Mouse (Mus musculus) liver, postnatal 0 days (tissue): ENCODE measurements around the gene Ggt1. TPM values are rescaled to one million over a fixed set of nuclear protein-coding genes. Genes with fewer than 3 reads are reported as not detected.
"Not testable (repeated sequence)": the region's sequence is repeated elsewhere in the genome, so short reads cannot be mapped to it uniquely, and the experiment has no call there.

ENCODE experiments used
- ATAC-seq: fragments of 200-750 bp; cut with Nextera tagmentation; 2 replicates; pipeline ENCODE4 v1.8.0; 2017; ENCODE audit warnings: mild to moderate bottlenecking, moderate library complexity
- DNase-seq: peaks from one replicate; pipeline ENCODE4 v3.0.0-alpha.2; 2016
- H3K27ac ChIP-seq: fragments of 300-500 bp; sonication (generic); 2 replicates; pipeline ENCODE4 v1.5.1; 2014; ENCODE audit warnings: antibody characterized with exemption, moderate library complexity, mild to moderate bottlenecking, low read depth
- H3K27me3 ChIP-seq: fragments of 300-500 bp; sonication (generic); 2 replicates; pipeline ENCODE4 v1.6.1; 2014; ENCODE audit warnings: low read length, control low read depth, mixed read lengths; ENCODE audit not compliant: insufficient read depth
- H3K36me3 ChIP-seq: fragments of 300-500 bp; sonication (generic); replicated peaks from 2 replicates; pipeline ENCODE4 v1.6.1; 2014; ENCODE audit warnings: mild to moderate bottlenecking, control low read depth, low read length, moderate library complexity, mixed read lengths; ENCODE audit not compliant: insufficient read depth
- H3K4me1 ChIP-seq: fragments of 300-500 bp; sonication (generic); 2 replicates; pipeline ENCODE4 v1.6.1; 2014; ENCODE audit warnings: antibody characterized with exemption, mild to moderate bottlenecking, control low read depth; ENCODE audit not compliant: insufficient read depth
- H3K4me2 ChIP-seq: fragments of 300-500 bp; sonication (generic); 2 replicates; pipeline ENCODE4 v1.6.1; 2014; ENCODE audit warnings: low read depth, mild to moderate bottlenecking, low read length, moderate library complexity, mixed read lengths
- H3K4me3 ChIP-seq: fragments of 300-500 bp; sonication (generic); 2 replicates; pipeline ENCODE4 v1.5.1; 2014; ENCODE audit warnings: low read depth, low read length
- H3K9ac ChIP-seq: fragments of 300-500 bp; sonication (generic); replicated peaks from 2 replicates; pipeline ENCODE4 v1.6.1; 2014; ENCODE audit warnings: mild to moderate bottlenecking, moderate library complexity
- H3K9me3 ChIP-seq: fragments of 300-500 bp; sonication (generic); 2 replicates; pipeline ENCODE4 v1.6.1; 2016; ENCODE audit warnings: mild to moderate bottlenecking, control low read depth, low read length, mixed read lengths
- CTCF ChIP-seq: sonication (generic); IDR thresholded peaks from 2 replicates; pipeline ENCODE4 v1.5.1; 2016; ENCODE audit warnings: antibody characterized with exemption, low read depth
- EP300 ChIP-seq: IDR thresholded peaks from 2 replicates; pipeline ENCODE4 v1.6.1; 2016; ENCODE audit warnings: antibody characterized with exemption, low read depth, mild to moderate bottlenecking
- WGBS: fragments of 180-500 bp; shearing (Covaris S2); extraction: QIAGEN DNeasy Blood & Tissue Kit; methylation state at CpG from one replicate; pipeline ENCODE4 v1.1.7; 2014; ENCODE audit not compliant: insufficient replicate concordance; 5-methylcytosine and 5-hydroxymethylcytosine counted together
- polyA plus RNA-seq: library from polyadenylated mRNA; unstranded; fragments of >200 nt; fragmentation: Nextera tagmentation; extraction: Ambion mirVana; gene quantifications from 2 replicates; pipeline ENCODE4 v1.2.1, GENCODE M21; 2015

The Ggt1 gene
- polyA plus RNA-seq, 1 experiment from 2014 or later, result 27.4 TPM

DNA sequence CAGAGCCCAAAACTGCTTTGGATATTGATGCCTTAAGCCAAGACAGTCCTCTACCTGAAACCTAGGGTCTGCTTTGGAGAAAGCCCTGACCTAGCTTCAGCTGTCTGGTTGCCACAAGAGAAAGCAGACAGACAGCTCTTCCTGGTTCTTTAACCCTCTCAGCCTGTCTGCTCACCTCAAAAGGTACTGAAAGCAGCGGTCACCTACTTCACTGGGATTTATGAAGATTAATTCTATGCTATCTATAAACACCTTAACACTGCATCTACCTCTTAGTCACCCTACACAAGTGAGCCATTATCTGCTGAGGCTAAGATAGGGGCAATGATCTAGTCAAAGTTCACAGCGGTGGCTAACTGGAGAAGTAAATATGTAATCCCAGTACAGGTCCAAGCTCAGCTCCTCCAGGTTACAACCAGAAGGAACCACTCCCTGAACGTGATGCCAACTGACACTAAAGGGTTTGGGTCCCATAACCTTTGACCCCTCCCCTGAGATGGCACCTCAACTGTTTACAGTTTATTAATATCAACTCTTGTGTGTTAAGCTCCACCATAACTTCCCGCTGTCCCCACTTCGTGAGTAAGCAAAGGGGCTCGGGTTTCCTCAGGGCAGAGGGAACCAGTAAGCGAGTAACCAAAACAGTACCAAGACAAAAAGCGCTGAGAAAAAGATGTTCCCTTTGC is 45.2 kb upstream of the Ggt1 start:
- WGBS, result 17% methylated on average over 8 of the region's 8 CpGs
- DNase-seq (no peak), ATAC-seq (no peak)
- peak overlapping the region; percentile 99 for H3K27ac ChIP-seq
- peak overlapping the region; percentile 96 for H3K9ac ChIP-seq
- H3K27me3 ChIP-seq, result no peaks in the 10 kb centered on the region
- H3K4me1 ChIP-seq, result peaks cover 47% of the 10 kb centered on the region
- H3K4me2 ChIP-seq, result peak overlapping the region; percentile 92
- H3K4me3 ChIP-seq, result peak overlapping the region; percentile 90
- no peaks in the 10 kb centered on the region for H3K9me3 ChIP-seq
- peaks cover 43% of the 10 kb centered on the region for H3K36me3 ChIP-seq
- TF ChIP-seq EP300 (no peak), CTCF (no peak)

- Histone ChIP-seq H3K4me2 (peak overlapping the region; percentile 92), H3K4me3 (peak overlapping the region; percentile 90), H3K4me1 (peaks cover 47% of the 10 kb centered on the region), H3K27me3 (no peaks in the 10 kb centered on the region), H3K27ac (peak overlapping the region; percentile 99), H3K9me3 (no peaks in the 10 kb centered on the region), H3K9ac (peak overlapping the region; percentile 96), H3K36me3 (peaks cover 42% of the 10 kb centered on the region)
- TF ChIP-seq CTCF, result no peak
- TF ChIP-seq EP300, result no peak
- DNase-seq (no peak), ATAC-seq (no peak)
- 3% methylated on average over 12 of the region's 12 CpGs for WGBS
Observed at GRCm38 (mm10) chr10:75516724-75517072, 44.7 kb upstream of the Ggt1 start.

- TF ChIP-seq CTCF (no peak), EP300 (no peak)
- WGBS, result 5% methylated on average over 38 of the region's 52 CpGs
- Histone ChIP-seq H3K4me2 (peak within 1 kb of the TSS; percentile 92), H3K4me3 (peak within 1 kb of the TSS; percentile 90), H3K27ac (peak within 1 kb of the TSS; percentile 99), H3K27me3 (no peaks in the 10 kb centered on the region), H3K36me3 (peaks cover 41% of the 10 kb centered on the region), H3K9ac (peak within 1 kb of the TSS; percentile 96), H3K9me3 (no peaks in the 10 kb centered on the region), H3K4me1 (peaks cover 46% of the 10 kb centered on the region)
- peak; percentile 93 for ATAC-seq
- DNase-seq, result peak; percentile 99
Observed at GRCm38 (mm10) chr10:75517073-75517757, 44.2 kb upstream of the Ggt1 start, which contains the start of gene Snrpd3. TSS of gene Snrpd3 (plus strand) at chr10:75517551.

DNA sequence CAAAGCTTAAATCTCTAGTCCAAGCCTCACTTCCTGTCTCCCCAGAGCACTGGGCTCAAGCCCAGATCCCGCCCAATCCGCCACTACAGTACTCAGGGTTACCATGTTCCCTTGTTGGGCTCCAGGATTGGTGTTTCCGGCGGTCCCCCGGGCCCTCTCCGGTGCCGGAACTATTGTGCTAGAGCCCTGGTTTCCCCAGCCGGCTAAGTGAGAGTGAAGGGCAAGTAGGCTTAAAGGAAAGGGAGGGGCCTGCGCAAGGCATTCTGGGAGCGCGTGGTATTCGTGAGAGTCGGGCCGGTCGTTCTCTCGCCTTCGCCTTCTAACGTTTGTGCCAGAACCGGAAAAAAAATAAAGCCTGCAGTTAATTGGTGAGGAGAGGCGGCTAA is 43.7 kb upstream of the Ggt1 start, which contains the start of gene Gucd1:
TSS of gene Gucd1 (minus strand) at position 215 of the 386 bp plus-strand sequence.
- TF ChIP-seq EP300 (peak; percentile 88), CTCF (no peak; the same call in 1 of the 2 replicates)
- DNase-seq (peak; percentile 97), ATAC-seq (peak; percentile 86)
- Histone ChIP-seq H3K4me3 (peak within 1 kb of the TSS; percentile 90), H3K27me3 (no peaks in the 10 kb centered on the region), H3K4me2 (peak within 1 kb of the TSS; percentile 92), H3K9ac (peak within 1 kb of the TSS; percentile 96), H3K9me3 (no peaks in the 10 kb centered on the region), H3K36me3 (peaks cover 36% of the 10 kb centered on the region), H3K4me1 (peaks cover 40% of the 10 kb centered on the region), H3K27ac (peak within 1 kb of the TSS; percentile 99)
- 0% methylated on average over 20 of the region's 20 CpGs for WGBS

- Histone ChIP-seq H3K4me3 (no peak overlapping the region), H3K27me3 (no peaks in the 10 kb centered on the region), H3K4me2 (no peak overlapping the region), H3K9me3 (no peaks in the 10 kb centered on the region), H3K4me1 (peaks cover 17% of the 10 kb centered on the region), H3K36me3 (peaks cover 36% of the 10 kb centered on the region), H3K27ac (no peak overlapping the region), H3K9ac (no peak overlapping the region)
- TF ChIP-seq CTCF (no peak), EP300 (no peak)
- DNase-seq (no peak), ATAC-seq (no peak)
- 79% methylated on average over 5 of the region's 5 CpGs for WGBS
Observed at GRCm38 (mm10) chr10:75520581-75520980, 40.8 kb upstream of the Ggt1 start.

DNA sequence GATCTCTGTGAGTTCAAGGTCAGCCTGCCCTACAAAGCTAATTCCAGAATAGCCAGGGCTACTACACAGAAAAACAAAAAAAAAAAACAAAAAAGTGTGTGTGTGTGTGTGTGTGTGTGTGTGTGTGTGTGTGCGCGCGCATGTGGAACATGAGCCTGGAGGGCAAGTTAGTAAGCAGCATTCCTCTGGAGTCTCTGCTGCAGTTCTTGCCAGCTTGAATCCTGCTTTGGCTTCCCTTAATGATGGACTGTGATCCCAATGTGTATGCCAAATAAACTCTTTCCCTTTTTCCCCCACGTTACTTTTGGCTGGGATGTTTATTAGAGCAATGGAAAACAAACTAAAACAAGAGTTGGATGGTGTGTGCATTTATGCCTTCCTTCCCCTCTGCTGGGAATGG is 39.8 kb upstream of the Ggt1 start:
- H3K9me3 ChIP-seq, result no peaks in the 10 kb centered on the region
- TF ChIP-seq CTCF, result no peak
- TF ChIP-seq EP300, result no peak
- DNase-seq (no peak), ATAC-seq (no peak)
- H3K4me3 ChIP-seq, result no peak overlapping the region
- H3K4me2 ChIP-seq, result no peak overlapping the region
- no peak overlapping the region for H3K9ac ChIP-seq
- peaks cover 36% of the 10 kb centered on the region for H3K36me3 ChIP-seq
- 83% methylated on average over 4 of the region's 4 CpGs for WGBS
- peaks cover 12% of the 10 kb centered on the region for H3K4me1 ChIP-seq
- no peak overlapping the region for H3K27ac ChIP-seq
- no peaks in the 10 kb centered on the region for H3K27me3 ChIP-seq

GRCm38 (mm10) chr10:75525450-75525849 is 36.0 kb upstream of the Ggt1 start:
- not testable (repeated sequence) for H3K27ac ChIP-seq, H3K4me2 ChIP-seq, H3K27me3 ChIP-seq, H3K9me3 ChIP-seq, H3K4me1 ChIP-seq, ATAC-seq, DNase-seq, H3K4me3 ChIP-seq, H3K9ac ChIP-seq
- peaks cover 31% of the 10 kb centered on the region for H3K36me3 ChIP-seq
- WGBS, result 93% methylated on average over 9 of the region's 9 CpGs
